Mouse (Mus musculus): ENCODE measurements at regions not wholly inside any gene's neighbourhood (a gene's known extent, or its start where the extent isn't known, plus 50 kb on each side); places are given as distances from the start of the nearest gene placed in this dataset.

GRCm38 (mm10) chr2:57614587-57614991, 377.2 kb downstream of the Gpd2 start:
- peak; percentile 19 for DNase-seq

DNA sequence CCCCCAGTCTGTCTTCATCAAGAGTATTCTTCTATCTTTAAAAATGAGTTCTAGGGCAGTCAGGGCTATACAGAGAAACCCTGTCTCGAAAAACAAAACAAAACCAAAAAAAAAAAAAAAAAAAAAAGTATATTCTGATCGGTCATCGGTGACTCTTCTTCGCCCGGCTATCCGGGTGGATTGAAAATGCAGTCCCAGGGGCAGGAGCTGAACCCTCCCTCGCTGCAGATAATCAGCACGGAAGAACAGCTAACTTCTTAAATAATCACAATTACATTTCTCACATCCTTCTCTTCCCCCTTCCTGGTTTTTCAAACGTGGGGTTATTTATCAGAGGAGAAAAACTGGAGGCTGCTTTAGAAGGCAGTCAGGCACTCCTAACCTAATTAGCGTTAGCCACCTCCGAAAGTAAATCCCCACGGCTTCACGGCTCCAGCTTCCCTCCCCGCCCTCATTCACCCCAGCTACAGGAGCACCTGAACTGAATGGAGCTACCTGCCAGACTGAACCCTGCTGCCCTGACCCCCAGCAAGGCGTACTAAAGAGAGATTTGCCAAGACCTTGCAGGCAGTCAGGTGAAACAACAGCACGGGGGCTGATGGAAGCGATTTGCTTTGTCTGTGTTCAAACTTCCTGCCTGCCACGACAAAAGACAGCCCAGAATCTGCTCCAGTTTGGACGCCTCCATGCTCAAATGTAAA, 379.2 kb downstream of the Gpd2 start:
- DNase-seq = peak; percentile 52

DNA sequence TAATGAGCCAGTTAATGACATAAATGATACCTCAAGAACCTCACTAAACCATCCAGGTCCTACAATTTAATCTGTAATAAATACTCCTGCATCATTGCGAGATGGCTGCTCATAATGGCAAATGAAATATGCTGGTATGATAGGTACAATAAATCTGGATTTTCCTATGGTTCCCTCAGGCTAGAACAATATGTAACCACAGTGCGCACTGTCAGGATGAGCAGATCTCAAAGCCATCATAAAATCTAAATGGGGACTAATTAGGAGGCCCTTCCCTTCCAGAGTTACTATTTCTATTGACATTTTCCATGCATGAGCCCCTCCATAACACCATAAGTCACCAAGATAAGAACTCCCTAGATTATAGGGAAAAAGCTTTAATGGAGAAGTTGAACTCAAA, 379.8 kb downstream of the Gpd2 start:
- no peak for DNase-seq

DNA sequence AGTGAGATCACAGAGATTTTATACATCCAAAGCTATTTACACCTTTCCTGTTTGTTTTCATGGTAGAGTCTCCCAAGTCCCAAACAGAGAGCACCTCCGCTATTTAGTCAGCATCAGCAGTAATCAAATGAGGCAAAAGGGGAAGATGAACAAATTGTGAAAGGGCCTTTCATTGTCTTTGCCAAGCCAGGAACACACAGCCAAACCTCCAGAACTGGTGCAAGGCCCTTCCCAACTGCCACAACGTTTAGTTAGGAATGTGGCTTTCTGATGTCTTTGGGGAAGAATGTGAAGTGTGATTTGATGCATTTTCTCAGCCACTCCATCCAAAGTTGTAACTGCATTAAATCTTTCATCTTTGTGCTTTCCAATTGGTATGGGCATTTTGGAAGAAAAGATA, 353.6 kb upstream of the Galnt5 start:
- no peak for DNase-seq

- no peak for DNase-seq
Measured at GRCm38 (mm10) chr2:57644541-57644940, 353.1 kb upstream of the Galnt5 start.

DNA sequence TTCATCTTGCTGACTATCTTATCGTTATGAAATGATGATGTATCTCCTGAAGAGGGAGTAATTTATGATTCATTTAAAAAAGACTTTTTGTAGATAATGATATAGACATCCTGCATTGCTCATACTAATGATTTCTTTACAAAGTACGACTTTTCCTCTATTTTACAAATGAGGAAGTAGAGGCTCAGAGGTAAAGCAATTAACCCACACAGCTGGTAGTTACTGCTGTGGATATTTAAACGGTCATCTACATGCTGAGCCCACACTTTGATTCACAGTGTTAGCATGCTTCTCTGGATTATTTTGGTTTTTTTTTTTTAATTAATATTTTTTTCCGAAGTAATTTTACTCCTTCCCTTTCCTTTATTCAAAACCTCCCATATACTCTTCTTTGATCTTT, 348.7 kb upstream of the Galnt5 start:
- no peak for DNase-seq

- DNase-seq = no peak
Measured at GRCm38 (mm10) chr2:57657409-57657808, 340.3 kb upstream of the Galnt5 start.

- no peak for DNase-seq
Measured at GRCm38 (mm10) chr2:57661838-57662237, 335.8 kb upstream of the Galnt5 start.

- no peak for DNase-seq
Measured at GRCm38 (mm10) chr2:57672007-57672643, 325.6 kb upstream of the Galnt5 start.

GRCm38 (mm10) chr2:57689877-57690276, 307.8 kb upstream of the Galnt5 start:
- no peak for DNase-seq

DNA sequence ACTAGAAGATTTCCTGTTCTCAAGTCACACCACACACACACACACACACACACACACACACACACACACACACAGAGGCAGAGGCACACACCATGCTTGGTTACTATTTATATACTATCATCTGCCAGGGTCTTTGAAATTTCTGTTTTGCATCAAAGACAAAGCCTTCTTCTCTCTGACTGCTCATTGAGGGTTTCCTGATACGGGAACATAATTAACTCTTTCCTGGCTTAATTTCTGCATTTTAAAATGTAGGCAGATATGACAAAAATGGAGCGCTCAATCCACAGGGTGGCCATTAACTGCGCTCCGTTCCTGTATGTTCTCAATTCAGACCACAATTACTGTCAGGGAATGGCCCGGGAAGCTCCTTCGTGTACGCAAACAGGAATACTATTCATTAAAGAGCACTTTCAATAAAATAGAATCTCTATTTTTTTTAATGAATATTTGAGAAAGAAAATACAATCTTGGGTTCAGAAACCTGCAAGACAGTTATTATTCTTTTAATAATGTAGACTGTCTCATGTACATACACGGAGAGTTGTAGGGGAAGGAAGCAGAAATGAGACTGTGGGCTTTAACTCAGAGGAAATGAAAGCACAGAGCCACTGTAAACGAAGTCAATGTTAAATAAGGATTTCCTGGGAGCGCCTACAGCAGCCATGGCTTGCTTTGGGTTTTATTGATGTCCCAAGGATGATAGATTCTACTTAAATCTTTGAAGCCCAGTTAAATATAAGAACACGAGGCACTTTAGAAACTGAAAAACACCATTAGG, 300.5 kb upstream of the Galnt5 start:
- peak; percentile 40 for DNase-seq

- peak; percentile 79 for DNase-seq
Measured at GRCm38 (mm10) chr2:57698659-57699061, 299.0 kb upstream of the Galnt5 start.

GRCm38 (mm10) chr2:57699226-57699625, 298.5 kb upstream of the Galnt5 start:
- peak; percentile 47 for DNase-seq

- peak; percentile 29 for DNase-seq
Measured at GRCm38 (mm10) chr2:57716754-57717510, 280.8 kb upstream of the Galnt5 start.
